Mouse (Mus musculus) CH12.LX (cell line): ENCODE results near the gene Rps26. TPM values are rescaled to one million over a fixed set of nuclear protein-coding genes. Genes with fewer than 3 reads are reported as not detected.

Experiments
- DNase-seq: peaks from one replicate; pipeline ENCODE4 v3.0.0-alpha.2; 2013; ENCODE audit errors: extremely low read depth
- H3K27ac ChIP-seq: 2 replicates; pipeline ENCODE4 v1.5.1; 2012; ENCODE audit warnings: low read depth, mild to moderate bottlenecking, control low read depth, moderate library complexity; ENCODE audit not compliant: insufficient read depth
- H3K27me3 ChIP-seq: replicated peaks from 2 replicates; pipeline ENCODE3; 2012; ENCODE audit warnings: inconsistent platforms
- H3K36me3 ChIP-seq, 2 experiments: replicated peaks in 1 of 2; 2 replicates each; pipeline versions ENCODE3 to v1.6.1; 2012; ENCODE audit warnings: inconsistent platforms in 1 of 2, low read length in 1 of 2, mild to moderate bottlenecking in 1 of 2, mixed read lengths in 1 of 2, moderate library complexity in 1 of 2; ENCODE audit not compliant: control insufficient read depth in 1 of 2, insufficient read depth in 1 of 2
- H3K4me1 ChIP-seq, 2 experiments: 2 replicates each; pipeline ENCODE4 v1.6.1; 2012; ENCODE audit warnings: inconsistent platforms in 1 of 2, moderate library complexity in 1 of 2; ENCODE audit not compliant: insufficient read depth in 2 of 2, control insufficient read depth in 1 of 2
- H3K4me2 ChIP-seq: 2 replicates; pipeline ENCODE4 v1.6.1; 2012; ENCODE audit warnings: low read depth, mild to moderate bottlenecking, control low read depth; ENCODE audit not compliant: poor library complexity, insufficient read depth, severe bottlenecking
- H3K4me3 ChIP-seq, 3 experiments: fragments of 150-350 bp in 1 of 3; sonication (generic) in 1 of 3; replicated peaks in 1 of 3; 2 replicates each; pipeline versions ENCODE3 to v1.5.1; 2011 to 2012; ENCODE audit warnings: low read depth in 2 of 3, low read length in 2 of 3, mild to moderate bottlenecking in 2 of 3, moderate library complexity in 2 of 3, control low read depth in 1 of 3, improper control_type of control experiment in 1 of 3, inconsistent platforms in 1 of 3, mixed read lengths in 1 of 3; ENCODE audit not compliant: poor library complexity in 1 of 3
- H3K79me2 ChIP-seq: replicated peaks from 2 replicates; pipeline ENCODE4 v1.6.1; 2012; ENCODE audit warnings: mild to moderate bottlenecking, moderate library complexity; ENCODE audit not compliant: control insufficient read depth, poor library complexity, insufficient read depth, severe bottlenecking; ENCODE audit errors: extremely low read depth
- H3K9ac ChIP-seq: 2 replicates; pipeline ENCODE4 v1.6.1; 2012; ENCODE audit warnings: low read depth, mild to moderate bottlenecking, control low read depth, moderate library complexity; ENCODE audit not compliant: insufficient read depth
- H3K9me3 ChIP-seq: replicated peaks from 2 replicates; pipeline ENCODE3; 2012; ENCODE audit warnings: low read length, inconsistent platforms, mixed read lengths
- BHLHE40 ChIP-seq: IDR thresholded peaks from 2 replicates; pipeline ENCODE4 v1.6.1; 2011; ENCODE audit warnings: mild to moderate bottlenecking, low read depth, low read length, improper control_type of control experiment
- CHD1 ChIP-seq: IDR thresholded peaks from 2 replicates; pipeline ENCODE4 v1.6.1; 2012; ENCODE audit warnings: low read depth, low read length, improper control_type of control experiment, inconsistent platforms
- CHD2 ChIP-seq: IDR thresholded peaks from 2 replicates; pipeline ENCODE4 v1.6.1; 2011; ENCODE audit warnings: low read length, improper control_type of control experiment
- E2F4 ChIP-seq: IDR thresholded peaks from 2 replicates; pipeline ENCODE4 v1.6.1; 2011; ENCODE audit warnings: low read depth, low read length, improper control_type of control experiment; ENCODE audit not compliant: insufficient replicate concordance
- EP300 ChIP-seq: IDR thresholded peaks from 2 replicates; pipeline ENCODE4 v1.6.1; 2011; ENCODE audit warnings: low read length, improper control_type of control experiment
- ETS1 ChIP-seq: conservative IDR thresholded peaks from 2 replicates; pipeline ENCODE4 v1.6.1; 2012; ENCODE audit warnings: low read depth, mild to moderate bottlenecking, inconsistent platforms, low read length, improper control_type of control experiment, moderate library complexity
- GABPA ChIP-seq: IDR thresholded peaks from 2 replicates; pipeline ENCODE4 v1.6.1; 2012; ENCODE audit warnings: low read depth, low read length, improper control_type of control experiment, inconsistent platforms; ENCODE audit not compliant: insufficient replicate concordance
- IRF4 ChIP-seq: IDR thresholded peaks from 2 replicates; pipeline ENCODE4 v1.6.1; 2014; ENCODE audit warnings: low read depth, mild to moderate bottlenecking, inconsistent platforms, low read length, improper control_type of control experiment
- JUN ChIP-seq: IDR thresholded peaks from 2 replicates; pipeline ENCODE4 v1.6.1; 2011; ENCODE audit warnings: low read depth, mild to moderate bottlenecking, low read length, improper control_type of control experiment, moderate library complexity; ENCODE audit not compliant: insufficient read depth
- JUND ChIP-seq: conservative IDR thresholded peaks from 2 replicates; pipeline ENCODE4 v1.6.1; 2011; ENCODE audit warnings: low read depth, low read length, improper control_type of control experiment
- KAT2A ChIP-seq: IDR thresholded peaks from 2 replicates; pipeline ENCODE4 v1.6.1; 2012; ENCODE audit warnings: low read length, improper control_type of control experiment, inconsistent platforms; ENCODE audit not compliant: insufficient replicate concordance
- MAFK ChIP-seq: IDR thresholded peaks from 2 replicates; pipeline ENCODE4 v1.6.1; 2011; ENCODE audit warnings: low read length, improper control_type of control experiment; ENCODE audit not compliant: insufficient replicate concordance
- MAX ChIP-seq: IDR thresholded peaks from 2 replicates; pipeline ENCODE4 v1.6.1; 2011; ENCODE audit warnings: low read length, improper control_type of control experiment
- MYC ChIP-seq: IDR thresholded peaks from 2 replicates; pipeline ENCODE4 v1.6.1; 2011; ENCODE audit warnings: low read depth, mild to moderate bottlenecking, improper control_type of control experiment, low read length
- NELFE ChIP-seq: IDR thresholded peaks from 2 replicates; pipeline ENCODE4 v1.6.1; 2011; ENCODE audit warnings: low read depth, low read length, improper control_type of control experiment
- NRF1 ChIP-seq: IDR thresholded peaks from 2 replicates; pipeline ENCODE4 v1.6.1; 2014; ENCODE audit warnings: low read depth, mild to moderate bottlenecking, inconsistent platforms, low read length, improper control_type of control experiment, moderate library complexity
- PAX5 ChIP-seq: IDR thresholded peaks from 2 replicates; pipeline ENCODE4 v1.6.1; 2012; ENCODE audit warnings: low read length, inconsistent platforms, mixed read lengths
- POLR2A ChIP-seq: IDR thresholded peaks from 2 replicates; pipeline ENCODE4 v1.6.1; 2011; ENCODE audit warnings: low read depth, mild to moderate bottlenecking, improper control_type of control experiment, low read length
- POLR2AphosphoS2 ChIP-seq: IDR thresholded peaks from 2 replicates; pipeline ENCODE4 v1.6.1; 2011; ENCODE audit warnings: low read depth, low read length, improper control_type of control experiment
- RCOR1 ChIP-seq: conservative IDR thresholded peaks from 2 replicates; pipeline ENCODE4 v1.6.1; 2012; ENCODE audit warnings: low read depth, mild to moderate bottlenecking, inconsistent platforms, low read length, improper control_type of control experiment
- SIN3A ChIP-seq: IDR thresholded peaks from 2 replicates; pipeline ENCODE4 v1.6.1; 2012; ENCODE audit warnings: low read length, improper control_type of control experiment, inconsistent platforms
- SMC3 ChIP-seq: IDR thresholded peaks from 2 replicates; pipeline ENCODE4 v1.6.1; 2011; ENCODE audit warnings: low read depth, low read length, improper control_type of control experiment
- TBP ChIP-seq: conservative IDR thresholded peaks from 2 replicates; pipeline ENCODE4 v1.6.1; 2011; ENCODE audit warnings: low read depth, low read length, improper control_type of control experiment
- TCF12 ChIP-seq: IDR thresholded peaks from 2 replicates; pipeline ENCODE4 v1.6.1; 2014; ENCODE audit warnings: low read depth, mild to moderate bottlenecking, inconsistent platforms, low read length, improper control_type of control experiment
- USF1 ChIP-seq: IDR thresholded peaks from 2 replicates; pipeline ENCODE4 v1.6.1; 2014; ENCODE audit warnings: low read depth, mild to moderate bottlenecking, inconsistent platforms, low read length, improper control_type of control experiment
- USF2 ChIP-seq: conservative IDR thresholded peaks from 2 replicates; pipeline ENCODE4 v1.6.1; 2011; ENCODE audit warnings: low read depth, low read length, improper control_type of control experiment
- ZKSCAN1 ChIP-seq: IDR thresholded peaks from 2 replicates; pipeline ENCODE4 v1.6.1; 2012; ENCODE audit warnings: low read depth, inconsistent platforms, low read length, improper control_type of control experiment, borderline replicate concordance
- ZNF384 ChIP-seq: IDR thresholded peaks from 2 replicates; pipeline ENCODE4 v1.6.1; 2012; ENCODE audit warnings: low read depth, low read length, improper control_type of control experiment, inconsistent platforms
- dilution Hi-C: fragments of 300-500 bp; cut with MboI; formaldehyde crosslinking; loops from 2 replicates; pipeline ENCODE4 v1.14.3; 2020; ENCODE audit warnings: low sequenced_read_pairs; ENCODE audit not compliant: extremely low pct_unique_long_range_greater_than_20kb, extremely low pct_ligation_motif_present
- in situ Hi-C: fragments of 300-500 bp; cut with MboI; formaldehyde crosslinking; loops from 3 replicates; pipeline ENCODE4 v1.14.3; 2019; ENCODE audit warnings: low sequenced_read_pairs, low pct_ligation_motif_present, low pct_unique_long_range_greater_than_20kb, mixed read lengths
- polyA plus RNA-seq: library from polyadenylated mRNA; unstranded; fragments of >175 nt; gene quantifications from 2 replicates; pipeline ENCODE4 v1.2.1, GENCODE M21; 2012; ENCODE audit warnings: low read depth; ENCODE audit not compliant: insufficient read length
- total RNA-seq, 2 experiments: library from RNA; depleted of rRNA; stranded (reverse); fragments of 300-350 nt in 1 of 2; fragments of >200 nt in 1 of 2; gene quantifications; 2 replicates each; pipeline ENCODE4 v1.2.3; 2012 to 2014

The Rps26 gene
- total and polyA plus RNA-seq, 3 experiments: 1,906 to 2,987 (median 2,220) TPM

DNA sequence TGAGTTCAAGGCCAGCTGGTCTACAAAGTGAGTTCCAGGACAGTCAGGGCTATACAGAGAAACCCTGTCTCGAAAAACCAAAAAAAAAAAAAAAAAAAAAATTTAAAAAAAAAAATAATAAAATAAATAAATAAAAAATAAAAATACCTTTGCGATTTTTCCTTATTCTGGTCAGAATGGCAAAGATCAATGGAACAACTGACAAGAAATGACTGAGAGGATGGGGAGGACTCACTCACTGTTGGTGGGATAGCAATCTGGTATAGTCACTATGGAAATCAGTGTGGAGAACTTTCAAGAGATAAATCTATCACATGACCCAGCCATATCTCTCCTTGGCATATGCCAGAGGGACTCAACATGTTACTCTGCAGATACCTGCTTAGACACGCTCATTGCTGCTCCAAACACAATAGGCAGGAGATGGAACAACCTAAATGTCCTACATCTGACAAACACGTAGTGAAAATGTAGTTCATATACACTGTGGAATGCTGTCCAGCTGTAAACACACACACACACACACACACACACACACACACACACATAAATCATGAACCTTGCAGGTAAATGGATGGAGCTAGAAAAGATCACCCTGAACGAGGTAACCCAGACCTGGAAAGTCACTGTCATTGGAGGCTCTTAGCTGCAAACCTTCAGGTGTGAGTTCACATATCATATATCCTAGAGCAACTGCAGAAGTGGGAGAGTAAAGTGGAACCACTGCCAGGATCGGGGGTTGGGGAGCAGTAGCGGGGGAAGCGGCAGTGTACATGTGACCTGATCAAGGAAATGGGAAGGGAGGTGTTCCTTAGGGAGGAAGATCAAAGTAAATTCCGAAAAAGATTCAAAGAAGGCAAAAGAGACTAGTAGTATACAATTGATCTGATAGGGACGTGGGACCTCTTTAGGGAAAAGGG lies 1.1 kb upstream of the Rps26 start:
- Histone ChIP-seq H3K4me3 (no peak overlapping the region), H3K4me1 (peaks cover 7 to 11% of the 10 kb centered on the region in 2 experiments)
- in situ Hi-C loops: loop anchor here (5.0 kb wide), 1 partner anchor 45 kb away; the partner anchor contains the start of gene Suox
- TF ChIP-seq RCOR1 (no peak), SMC3 (no peak), ZKSCAN1 (no peak), USF2 (no peak), BHLHE40 (no peak), IRF4 (no peak), MAFK (no peak), ZNF384 (no peak), EP300 (no peak), MYC (no peak), SIN3A (no peak), KAT2A (no peak), POLR2AphosphoS2 (no peak), PAX5 (no peak)
- TF ChIP-seq, all 38 proteins: peak for 0
- DNase-seq: no peak
- Histone ChIP-seq H3K27ac (no peak overlapping the region), H3K9me3 (no peaks in the 10 kb centered on the region), H3K79me2 (peaks cover 24% of the 10 kb centered on the region), H3K4me2 (no peak overlapping the region), H3K27me3 (no peaks in the 10 kb centered on the region), H3K9ac (no peak overlapping the region), H3K36me3 (peaks cover 24 to 27% of the 10 kb centered on the region in 2 experiments)
- dilution Hi-C loops: no loop called here

GRCm38 (mm10) chr10:128625287-128625894 lies 1.2 kb downstream of the Rps26 start:
- dilution Hi-C loops (no loop called here), in situ Hi-C loops (loop anchor here (5.0 kb wide), 1 partner anchor 47 kb away; the partner anchor contains the start of gene Suox)
- Histone ChIP-seq H3K9me3 (no peaks in the 10 kb centered on the region), H3K27me3 (no peaks in the 10 kb centered on the region), H3K4me3 (peak overlapping the region; percentile 92 to 100 (median 94)), H3K4me2 (peak overlapping the region; percentile 88), H3K4me1 (peaks cover 7 to 24% of the 10 kb centered on the region in 2 experiments), H3K36me3 (peaks cover 28 to 31% of the 10 kb centered on the region in 2 experiments), H3K27ac (peak overlapping the region; percentile 32; the same call in 1 of the 2 replicates), H3K9ac (peak overlapping the region; percentile 88), H3K79me2 (peaks cover 24% of the 10 kb centered on the region)
- peak; percentile 56 for DNase-seq
- TF ChIP-seq TCF12 (peak; percentile 31; the same call in 1 of the 2 replicates), SIN3A (no peak), RCOR1 (peak; percentile 44; the same call in 1 of the 2 replicates), JUND (no peak), USF1 (no peak), CHD1 (no peak), ZKSCAN1 (no peak), USF2 (no peak), ETS1 (no peak), CHD2 (no peak), KAT2A (0 out of 2 replicates have a peak, but pooled peaks have one; percentile 32), E2F4 (no peak), PAX5 (no peak), EP300 (no peak), NRF1 (no peak), TBP (0 out of 2 replicates have a peak, but pooled peaks have one; percentile 18), POLR2A (peak; percentile 51), MAX (no peak), JUN (no peak), ZNF384 (no peak), GABPA (no peak), NELFE (peak; percentile 20; the same call in 1 of the 2 replicates), MAFK (no peak)
